Mouse (Mus musculus) ovary, postnatal 36 days (tissue): Measurements from ENCODE around the gene Insr.

Source experiments
- DNase-seq: peaks from one replicate; pipeline ENCODE4 v3.0.0; 2022; ENCODE audit warnings: low spot score, mixed read lengths

Insr gene

GRCm38 (mm10) chr8:3275189-3275588 lies 4.2 kb downstream of the Insr start:
- DNase-seq: no peak

GRCm38 (mm10) chr8:3273799-3274198 lies 5.6 kb downstream of the Insr start:
- DNase-seq: no peak

DNA sequence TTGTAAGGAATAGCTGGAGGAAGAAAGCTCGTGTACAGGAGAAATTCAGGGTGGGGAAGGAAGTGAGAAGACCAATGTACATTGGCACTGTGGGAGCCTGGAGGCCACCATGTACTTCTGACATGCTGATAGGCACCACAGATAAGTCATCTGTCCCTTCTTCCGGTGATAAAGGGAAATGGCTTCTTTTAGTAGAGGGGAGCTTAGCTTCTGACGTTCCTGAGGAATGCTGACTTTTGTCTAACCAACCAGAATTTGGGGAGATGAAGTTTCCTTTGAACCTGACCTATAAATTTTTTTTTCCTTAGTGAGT lies 12.0 kb downstream of the Insr start:
- DNase-seq: no peak

DNA sequence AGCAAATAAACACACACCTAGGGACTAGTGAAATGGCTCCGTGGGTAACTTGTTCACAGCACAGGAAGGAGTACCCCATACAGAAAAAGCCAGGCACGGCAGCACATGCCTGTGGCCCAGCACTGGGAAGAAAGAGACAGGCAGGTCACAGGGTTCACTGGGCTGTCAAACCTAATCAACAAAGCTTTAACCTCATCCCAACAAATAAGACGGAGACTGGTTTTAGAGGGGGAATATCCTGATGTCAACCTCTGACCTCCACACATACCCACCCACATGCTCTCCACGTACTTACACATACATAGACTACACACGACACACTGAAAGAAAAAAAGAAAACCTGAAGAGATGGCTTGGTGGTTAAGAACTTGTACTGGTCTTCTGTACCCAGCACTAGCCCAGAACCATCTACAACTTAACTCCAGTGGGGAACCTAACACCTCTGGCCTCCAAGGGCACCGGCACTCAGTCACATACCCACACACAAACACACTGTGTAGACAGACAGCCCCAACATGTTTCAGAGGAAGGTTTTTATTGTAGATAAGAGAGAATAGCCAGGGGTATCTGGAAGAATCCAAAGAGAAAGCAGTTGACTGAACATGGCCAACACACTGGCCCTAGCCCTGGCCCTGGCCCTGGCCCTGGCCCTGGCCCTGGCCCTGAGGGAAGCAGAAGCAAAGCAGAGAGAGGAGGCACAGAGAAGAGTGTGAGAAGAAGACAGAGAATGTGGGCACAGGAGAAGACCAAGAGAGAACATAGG lies 12.6 kb downstream of the Insr start:
- no peak for DNase-seq

- DNase-seq: no peak
Observed at GRCm38 (mm10) chr8:3265182-3265581, 14.2 kb downstream of the Insr start.

GRCm38 (mm10) chr8:3262779-3263178 lies 16.6 kb downstream of the Insr start:
- no peak for DNase-seq

DNA sequence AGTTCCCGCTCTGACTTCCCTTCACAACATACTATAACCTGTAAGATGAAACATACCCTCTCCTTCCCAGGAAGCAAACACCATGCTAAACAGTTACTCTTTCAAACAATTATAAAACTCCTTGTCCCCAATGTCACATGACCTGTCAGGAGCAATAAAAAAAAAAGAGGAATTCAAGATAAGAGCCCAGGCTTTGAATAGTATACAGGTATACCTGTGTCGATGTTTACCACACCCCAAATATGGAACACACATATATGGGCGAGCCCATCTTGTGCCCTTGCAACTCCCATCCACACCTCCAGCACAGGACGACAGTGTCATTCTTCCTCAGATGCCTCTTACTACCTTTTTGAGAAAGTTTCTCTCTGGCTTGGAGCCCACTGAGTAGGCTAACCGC lies 18.3 kb downstream of the Insr start:
- no peak for DNase-seq

DNA sequence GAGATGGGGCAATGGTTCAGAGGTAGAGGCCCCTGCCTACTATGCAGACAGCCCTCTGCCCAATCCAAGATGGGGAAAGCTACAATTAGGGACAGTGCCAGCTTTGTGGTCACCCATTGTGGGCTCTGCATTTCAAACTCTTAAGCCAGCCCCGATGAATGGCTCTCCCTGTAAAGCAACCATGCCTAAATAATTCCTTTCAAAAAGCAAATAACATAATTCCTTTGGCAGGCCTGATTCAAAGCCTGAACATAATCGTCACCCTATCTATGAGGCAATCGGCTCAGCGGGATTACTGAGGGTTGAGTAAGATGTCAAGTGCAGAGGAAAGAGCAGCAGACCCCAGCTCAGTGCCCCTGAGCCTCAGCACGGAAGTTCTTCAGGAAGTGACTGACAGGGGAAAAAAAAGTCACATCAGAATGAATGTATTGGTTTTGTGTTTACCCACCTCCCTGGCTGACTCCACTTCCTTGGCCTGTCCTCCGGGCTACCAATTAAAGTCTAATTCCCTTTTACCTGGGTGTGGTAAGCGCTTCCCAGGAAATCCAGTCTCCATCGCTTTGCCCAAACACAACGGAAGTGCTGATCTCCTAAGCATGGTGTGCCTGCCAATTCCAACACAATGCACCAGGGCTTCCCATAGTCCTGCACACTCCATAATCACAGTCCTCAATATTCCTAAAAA lies 19.1 kb downstream of the Insr start:
- no peak for DNase-seq

- DNase-seq: peak; percentile 38
Observed at GRCm38 (mm10) chr8:3256147-3256940, 23.1 kb downstream of the Insr start.

- DNase-seq: no peak
Observed at GRCm38 (mm10) chr8:3255321-3255720, 24.1 kb downstream of the Insr start.

- no peak for DNase-seq
Observed at GRCm38 (mm10) chr8:3253179-3253578, 26.2 kb downstream of the Insr start.

DNA sequence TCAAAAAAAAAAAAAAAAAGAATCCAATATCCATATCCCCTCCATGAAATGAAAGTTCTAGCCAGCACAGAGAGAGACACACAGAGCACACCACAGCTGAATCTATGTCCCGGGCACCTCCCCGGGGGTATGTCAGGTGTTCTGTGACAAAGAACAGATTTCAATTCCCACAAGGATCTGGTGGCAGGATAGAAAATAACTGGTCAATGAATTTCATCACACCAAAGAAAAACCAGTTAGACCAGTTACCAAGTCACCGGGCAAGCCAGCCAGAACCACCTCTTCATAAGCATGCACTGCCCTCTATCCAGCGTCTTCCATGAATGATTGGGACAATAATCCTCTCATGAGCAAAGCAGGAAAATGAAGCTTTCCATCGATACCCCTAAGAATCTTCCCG lies 26.8 kb downstream of the Insr start:
- no peak for DNase-seq

DNA sequence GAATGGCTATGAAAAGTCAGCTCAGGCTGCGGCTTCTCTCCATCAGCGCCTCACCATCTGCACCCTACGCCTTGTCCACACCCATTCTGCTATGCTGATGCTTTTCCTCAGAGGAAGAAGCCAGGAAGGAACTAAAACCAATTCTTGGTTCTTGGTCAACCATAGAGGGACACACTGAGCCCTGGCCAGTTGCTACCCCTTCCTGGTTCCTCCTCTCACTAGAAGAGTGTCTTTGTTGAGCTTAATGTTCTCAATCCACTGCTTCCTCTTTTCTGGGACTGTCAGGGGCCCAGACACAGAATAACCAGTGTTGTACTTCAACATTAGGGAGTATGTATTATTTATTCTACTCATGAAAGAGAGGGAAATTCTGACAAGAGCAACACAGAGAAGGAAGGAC lies 28.3 kb downstream of the Insr start:
- no peak for DNase-seq

DNA sequence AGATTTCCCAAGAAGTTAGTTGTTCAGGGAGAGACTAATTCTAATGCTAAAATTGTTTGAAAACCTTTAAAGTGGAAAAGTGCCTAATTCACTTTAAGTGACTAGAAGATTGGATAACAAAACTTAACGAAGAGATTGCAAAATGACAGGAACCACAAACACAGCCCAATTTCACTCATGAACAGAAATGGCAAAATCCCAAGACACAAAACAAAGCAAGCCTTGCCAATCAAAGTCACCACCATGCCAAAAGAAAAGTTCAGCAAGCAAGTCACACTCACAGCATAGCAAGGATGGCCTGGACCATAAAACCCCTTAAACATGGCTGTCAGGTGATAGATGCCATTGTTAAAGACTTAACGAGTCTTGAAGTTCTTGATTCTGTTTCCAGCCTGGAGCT lies 29.5 kb downstream of the Insr start:
- DNase-seq: no peak

DNA sequence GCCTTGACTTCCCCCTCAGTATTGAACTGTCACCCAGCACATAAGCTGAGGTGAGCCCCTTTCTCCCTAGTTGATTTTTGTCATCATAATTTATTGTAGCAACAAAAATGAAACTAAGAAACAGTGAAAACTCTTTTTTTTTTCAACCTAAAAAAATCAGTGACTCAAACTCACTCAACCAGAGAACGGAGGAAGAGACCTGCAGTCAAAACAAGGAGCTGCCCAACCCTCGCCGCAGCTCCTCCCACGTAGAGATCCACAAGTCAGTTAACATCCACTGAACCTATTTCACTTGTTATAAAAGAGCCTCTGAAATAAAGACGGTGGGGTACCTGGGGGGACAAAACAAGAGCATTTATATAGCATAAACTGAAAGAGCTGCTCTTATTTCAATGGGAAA lies 30.7 kb downstream of the Insr start:
- no peak for DNase-seq

GRCm38 (mm10) chr8:3247129-3247528 lies 32.3 kb downstream of the Insr start:
- no peak for DNase-seq

DNA sequence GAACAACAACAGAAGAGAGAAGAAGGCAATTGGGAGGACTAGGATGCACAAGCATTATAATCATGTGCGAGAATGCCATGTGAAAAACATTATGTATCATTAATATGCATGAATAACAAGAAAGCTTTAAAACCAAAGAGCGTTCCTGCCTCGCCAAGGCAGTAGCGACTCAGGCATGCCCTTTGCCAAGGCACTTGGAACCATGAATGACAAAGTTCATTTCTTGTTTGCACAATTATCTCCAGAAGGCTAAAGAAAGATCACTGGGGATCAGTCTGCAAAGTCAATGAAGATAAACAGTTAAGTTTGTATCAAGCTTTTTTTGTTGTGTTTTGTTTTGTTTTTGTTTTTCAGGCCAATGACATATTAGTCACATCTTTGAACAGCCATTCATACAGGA lies 36.2 kb downstream of the Insr start:
- no peak for DNase-seq

GRCm38 (mm10) chr8:3240725-3241124 lies 38.7 kb downstream of the Insr start:
- DNase-seq: no peak

DNA sequence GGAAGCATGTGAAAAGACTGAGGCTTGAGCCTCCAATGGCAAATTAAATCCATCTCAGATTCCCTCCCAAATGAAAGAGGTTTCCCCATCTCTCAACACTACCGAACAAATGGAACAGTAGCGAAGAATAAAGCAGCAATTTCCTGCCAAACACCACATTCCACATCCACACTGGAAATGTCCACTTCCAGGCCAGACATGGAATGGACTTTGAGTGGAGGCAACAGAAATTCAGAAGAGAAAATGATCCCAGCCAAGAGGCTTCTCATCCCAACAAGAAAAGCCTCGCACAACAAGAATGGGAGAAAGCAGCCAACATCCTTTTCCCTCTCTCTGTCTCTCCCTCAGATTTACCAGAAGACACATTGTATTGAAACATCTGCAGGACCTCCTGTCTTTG lies 39.8 kb downstream of the Insr start:
- no peak for DNase-seq

DNA sequence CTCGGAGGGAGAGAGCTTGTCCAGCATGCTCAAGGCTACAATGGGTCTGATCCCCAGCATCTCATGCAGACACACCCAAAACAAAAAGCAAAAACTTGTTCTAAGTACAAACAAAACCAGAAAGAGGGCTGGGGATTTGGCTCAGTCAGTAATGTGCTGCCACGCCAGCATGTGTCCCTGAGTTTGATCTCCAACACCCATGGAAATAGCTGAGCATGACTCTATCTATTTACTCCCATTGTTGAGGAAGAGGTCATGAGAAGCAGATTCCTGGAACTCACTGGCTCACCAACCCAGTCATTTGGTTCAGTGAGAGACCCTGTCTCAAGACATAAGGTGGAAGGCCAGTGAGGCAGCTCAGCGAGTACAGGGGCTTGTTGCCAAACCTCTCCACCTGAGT lies 40.6 kb downstream of the Insr start:
- no peak for DNase-seq

DNA sequence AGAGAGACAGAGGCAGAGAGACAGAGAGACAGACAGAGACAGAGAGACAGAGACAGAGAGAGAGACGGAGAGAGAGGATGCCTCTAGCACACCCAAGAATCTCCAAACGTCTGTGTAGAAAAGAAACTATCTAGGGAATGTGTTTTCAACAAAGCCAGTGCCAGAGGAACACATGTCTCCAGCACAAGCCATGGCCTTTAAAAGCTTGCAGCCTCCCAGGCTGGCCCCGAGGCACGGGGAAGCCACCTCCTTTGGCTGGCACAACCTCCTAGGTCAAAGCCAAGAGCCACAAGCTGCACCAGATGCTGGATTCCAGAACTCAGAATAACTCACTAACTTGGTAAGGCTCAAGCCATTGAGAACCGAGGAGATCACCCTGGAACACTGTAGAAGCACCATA lies 42.1 kb downstream of the Insr start:
- peak; percentile 26 for DNase-seq

DNA sequence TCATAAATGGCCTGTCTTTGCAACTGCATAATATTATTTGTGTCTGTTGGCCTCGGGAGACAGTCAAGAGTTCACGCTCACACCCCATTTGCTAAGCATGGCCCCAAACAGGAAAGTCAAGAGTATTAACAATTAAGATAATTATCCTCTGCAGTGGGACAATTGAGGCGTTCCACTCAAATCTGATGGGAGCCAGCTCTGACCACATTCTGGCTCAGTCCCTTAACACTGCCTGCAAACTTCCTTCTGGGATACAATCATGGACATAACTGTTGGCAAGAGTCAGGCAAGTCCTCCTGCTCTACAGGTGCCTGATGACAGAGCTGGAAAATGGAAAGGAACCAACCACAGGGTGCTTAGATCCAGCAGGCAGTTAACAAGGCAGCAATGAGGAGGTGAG lies 43.1 kb downstream of the Insr start:
- DNase-seq: no peak

DNA sequence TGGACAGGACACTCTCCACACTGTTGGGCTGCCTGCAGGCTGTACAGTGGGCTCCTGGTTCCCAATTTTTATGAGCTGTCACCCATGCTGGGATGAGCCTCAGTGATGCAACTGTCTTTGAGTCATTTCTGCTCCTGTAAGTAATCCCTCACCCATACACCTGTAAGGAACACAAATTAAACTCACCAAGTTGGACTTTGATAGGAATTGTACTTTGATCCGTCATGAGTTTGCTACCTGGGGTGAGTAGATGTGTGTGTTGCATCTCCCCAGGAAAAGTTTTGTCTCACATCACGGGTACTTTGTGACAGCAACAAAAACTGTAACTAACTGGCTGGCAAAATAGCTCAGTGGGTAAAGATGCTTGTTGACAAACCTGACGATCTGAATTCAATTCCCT lies 44.8 kb downstream of the Insr start:
- no peak for DNase-seq
